Mouse (Mus musculus): ENCODE data around the gene Ptger3. TPM values are rescaled to one million over a fixed set of nuclear protein-coding genes. Genes with fewer than 3 reads are reported as not detected.

The Ptger3 gene
- total and polyA plus RNA-seq, 2 experiments = 0.27 to 0.28 TPM

DNA sequence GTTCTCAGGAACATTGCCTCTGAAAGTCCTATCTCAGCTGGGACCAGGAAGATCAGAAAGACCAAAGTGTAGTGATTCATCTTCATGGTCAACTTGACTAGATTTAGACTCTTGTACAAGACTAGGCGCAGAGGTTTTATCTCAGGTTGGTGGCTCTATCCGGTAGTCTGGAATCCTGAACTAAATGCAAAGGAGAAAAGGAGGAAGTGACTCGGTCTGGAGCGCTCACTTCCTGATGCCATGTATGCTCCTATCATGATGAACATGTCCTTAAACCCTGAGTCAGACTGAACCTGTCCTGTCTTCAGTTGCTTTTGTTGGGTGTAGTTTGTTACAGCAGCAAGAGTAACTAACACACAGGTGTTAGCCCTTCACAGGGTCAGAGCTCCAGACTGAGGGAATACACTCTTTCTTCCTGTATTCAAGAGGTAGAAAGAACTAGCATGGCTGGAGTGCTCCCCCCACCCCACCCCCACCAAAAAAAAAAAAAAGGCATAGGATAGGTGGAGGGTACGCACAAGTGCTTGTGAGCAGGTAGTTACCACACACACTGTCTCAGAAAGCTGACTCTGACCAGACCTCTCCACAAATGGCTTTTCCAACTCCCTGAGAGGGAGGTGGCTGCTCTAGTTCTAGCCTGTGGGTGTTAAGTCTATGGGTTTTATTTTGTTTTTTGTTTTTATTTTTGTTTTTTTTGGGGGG, 11.9 kb downstream of the Ptger3 start:
- Histone ChIP-seq H3K4me3 (ENCODE audit: insufficient read depth, low read depth, low read length) (no peak overlapping the region), H3K4me1 (ENCODE audit: control insufficient read depth, insufficient read depth, low read length) (no peaks in the 10 kb centered on the region), H3K27ac (replicated peaks; ENCODE audit: insufficient read depth, low read depth, low read length) (no peak overlapping the region), H3K27me3 (ENCODE audit: control insufficient read depth, insufficient read depth, low read length) (no peaks in the 10 kb centered on the region), H3K79me2 (ENCODE audit: control insufficient read depth, insufficient read depth, low read length) (no peaks in the 10 kb centered on the region), H3K9ac (ENCODE audit: low read depth, low read length) (no peak overlapping the region), H3K36me3 (ENCODE audit: control insufficient read depth, insufficient read depth, low read length) (no peaks in the 10 kb centered on the region)
- no peak for DNase-seq (ENCODE audit: extremely low read depth, low read depth, low spot score)
- 70% methylated on average over 5 of the region's 5 CpGs for WGBS
- TF ChIP-seq POLR2A (IDR thresholded peaks at IDR 0.05; ENCODE audit: extremely low read depth, insufficient read depth, low read length) = no peak
- TF ChIP-seq CTCF (IDR thresholded peaks at IDR 0.05; ENCODE audit: low read depth, low read length) = no peak

DNA sequence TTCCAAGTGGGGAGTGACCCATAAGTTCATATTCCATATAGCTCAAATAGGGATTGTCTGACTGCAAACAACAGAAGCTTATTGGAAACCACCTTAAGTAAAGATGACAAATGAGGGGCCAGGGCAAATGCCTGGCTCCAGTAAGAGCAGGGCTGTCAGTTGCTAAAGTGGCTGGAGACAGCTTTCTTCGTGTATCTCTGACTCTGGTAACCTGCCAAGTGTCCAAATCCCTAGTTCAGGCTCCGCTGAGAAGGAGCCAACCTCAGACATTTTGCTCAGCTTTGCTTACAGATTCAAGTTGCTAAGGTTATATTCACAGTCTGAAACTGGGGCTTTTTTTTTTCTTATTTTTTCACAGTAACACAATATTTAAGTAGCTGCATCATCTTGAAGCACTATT, 12.7 kb downstream of the Ptger3 start:
- H3K27me3 ChIP-seq (ENCODE audit: control insufficient read depth, insufficient read depth, low read length) = no peaks in the 10 kb centered on the region
- no peak overlapping the region for H3K4me3 ChIP-seq (ENCODE audit: insufficient read depth, low read depth, low read length)
- H3K27ac ChIP-seq (replicated peaks; ENCODE audit: insufficient read depth, low read depth, low read length) = no peak overlapping the region
- no peak for TF ChIP-seq POLR2A (IDR thresholded peaks at IDR 0.05; ENCODE audit: extremely low read depth, insufficient read depth, low read length)
- no peak for TF ChIP-seq CTCF (IDR thresholded peaks at IDR 0.05; ENCODE audit: low read depth, low read length)
- no peaks in the 10 kb centered on the region for H3K36me3 ChIP-seq (ENCODE audit: control insufficient read depth, insufficient read depth, low read length)
- WGBS = 57% methylated on average over 2 of the region's 2 CpGs
- no peak overlapping the region for H3K9ac ChIP-seq (ENCODE audit: low read depth, low read length)
- no peak for DNase-seq (ENCODE audit: extremely low read depth, low read depth, low spot score)
- H3K4me1 ChIP-seq (ENCODE audit: control insufficient read depth, insufficient read depth, low read length) = no peaks in the 10 kb centered on the region
- H3K79me2 ChIP-seq (ENCODE audit: control insufficient read depth, insufficient read depth, low read length) = no peaks in the 10 kb centered on the region

- Histone ChIP-seq H3K4me3 (ENCODE audit: insufficient read depth, low read depth, low read length) (no peak overlapping the region), H3K36me3 (ENCODE audit: control insufficient read depth, insufficient read depth, low read length) (no peaks in the 10 kb centered on the region), H3K4me1 (ENCODE audit: control insufficient read depth, insufficient read depth, low read length) (no peaks in the 10 kb centered on the region), H3K27me3 (ENCODE audit: control insufficient read depth, insufficient read depth, low read length) (no peaks in the 10 kb centered on the region), H3K27ac (replicated peaks; ENCODE audit: insufficient read depth, low read depth, low read length) (no peak overlapping the region), H3K79me2 (ENCODE audit: control insufficient read depth, insufficient read depth, low read length) (no peaks in the 10 kb centered on the region), H3K9ac (ENCODE audit: low read depth, low read length) (no peak overlapping the region)
- no peak for TF ChIP-seq POLR2A (IDR thresholded peaks at IDR 0.05; ENCODE audit: extremely low read depth, insufficient read depth, low read length)
- TF ChIP-seq CTCF (IDR thresholded peaks at IDR 0.05; ENCODE audit: low read depth, low read length) = no peak
- WGBS = 66% methylated on average over 4 of the region's 4 CpGs
- DNase-seq (ENCODE audit: extremely low read depth, low read depth, low spot score) = no peak
These were observed 13.6 kb downstream of the Ptger3 start for GRCm38 (mm10) chr3:157580299-157580698.

- no peak overlapping the region for H3K9ac ChIP-seq (ENCODE audit: low read depth, low read length)
- no peaks in the 10 kb centered on the region for H3K79me2 ChIP-seq (ENCODE audit: control insufficient read depth, insufficient read depth, low read length)
- no peaks in the 10 kb centered on the region for H3K4me1 ChIP-seq (ENCODE audit: control insufficient read depth, insufficient read depth, low read length)
- no peaks in the 10 kb centered on the region for H3K27me3 ChIP-seq (ENCODE audit: control insufficient read depth, insufficient read depth, low read length)
- DNase-seq (ENCODE audit: extremely low read depth, low read depth, low spot score) = no peak
- H3K27ac ChIP-seq (replicated peaks; ENCODE audit: insufficient read depth, low read depth, low read length) = no peak overlapping the region
- WGBS = 40% methylated on average over 2 of the region's 2 CpGs
- no peaks in the 10 kb centered on the region for H3K36me3 ChIP-seq (ENCODE audit: control insufficient read depth, insufficient read depth, low read length)
- H3K4me3 ChIP-seq (ENCODE audit: insufficient read depth, low read depth, low read length) = no peak overlapping the region
- TF ChIP-seq CTCF (IDR thresholded peaks at IDR 0.05; ENCODE audit: low read depth, low read length) (no peak), POLR2A (IDR thresholded peaks at IDR 0.05; ENCODE audit: extremely low read depth, insufficient read depth, low read length) (no peak)
These were observed 15.1 kb downstream of the Ptger3 start for GRCm38 (mm10) chr3:157581755-157582154.

GRCm38 (mm10) chr3:157582626-157583405, 16.1 kb downstream of the Ptger3 start:
- Histone ChIP-seq H3K9ac (ENCODE audit: low read depth, low read length) (no peak overlapping the region), H3K27ac (replicated peaks; ENCODE audit: insufficient read depth, low read depth, low read length) (no peak overlapping the region), H3K36me3 (ENCODE audit: control insufficient read depth, insufficient read depth, low read length) (no peaks in the 10 kb centered on the region), H3K4me1 (ENCODE audit: control insufficient read depth, insufficient read depth, low read length) (no peaks in the 10 kb centered on the region), H3K4me3 (ENCODE audit: insufficient read depth, low read depth, low read length) (no peak overlapping the region), H3K27me3 (ENCODE audit: control insufficient read depth, insufficient read depth, low read length) (no peaks in the 10 kb centered on the region), H3K79me2 (ENCODE audit: control insufficient read depth, insufficient read depth, low read length) (no peaks in the 10 kb centered on the region)
- DNase-seq (ENCODE audit: extremely low read depth, low read depth, low spot score) = no peak
- TF ChIP-seq CTCF (IDR thresholded peaks at IDR 0.05; ENCODE audit: low read depth, low read length) (no peak), POLR2A (IDR thresholded peaks at IDR 0.05; ENCODE audit: extremely low read depth, insufficient read depth, low read length) (no peak)
- 77% methylated on average over 5 of the region's 5 CpGs for WGBS
